15 mouse cellular contexts compared by ENCODE assay signal in the genomic region with DNA sequence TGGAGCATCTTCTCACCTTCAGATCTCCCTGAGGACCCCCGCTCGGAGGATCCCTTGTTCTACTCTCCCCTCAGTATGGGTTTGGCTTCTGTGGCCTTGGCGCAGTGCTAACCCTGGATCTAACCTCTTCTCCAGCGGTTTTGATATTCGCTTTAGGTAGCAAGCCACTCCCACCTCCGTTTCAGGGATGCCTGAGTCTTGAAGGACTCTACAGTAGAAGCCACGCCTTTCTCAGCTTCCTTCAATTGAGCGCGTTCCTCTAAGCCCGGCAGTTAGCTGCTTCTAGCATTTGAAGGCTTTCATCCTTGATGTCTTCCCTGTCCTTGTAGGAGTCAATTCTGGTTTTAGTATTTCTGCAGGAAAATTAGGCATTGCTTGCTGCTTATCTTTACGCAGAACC. TPM values are rescaled to one million over a fixed set of nuclear protein-coding genes. Genes with fewer than 3 reads are reported as not detected.
DNase-seq lines count a peak whose midpoint lies in the region; ATAC-seq and TF ChIP-seq lines count a peak whose summit lies in the region.
"Had no signal": no experiment of that assay in that cellular context is flagged by ENCODE, and none has a peak within 500 bp of the region (broad histone marks: within the 10 kb centered on the region; RNA-seq: fewer than 3 reads in every experiment).

No protein-coding gene starts in this region.

- 22% methylated on average over 11 of the region's 11 CpGs for WGBS in lung, embryonic 14.5 days
- WGBS in lung, adult 2 months: 21% methylated on average over 11 of the region's 11 CpGs
- WGBS in lung, postnatal 0 days: 17% methylated on average over 11 of the region's 11 CpGs

- peak; percentile 62 for DNase-seq in lung, embryonic 14.5 days
- no peak for DNase-seq in lung, adult 2 months
- peak; percentile 75 for DNase-seq in embryo, embryonic 10 days (ENCODE audit: low spot score)
- peak; percentile 77 for DNase-seq in lung, postnatal 0 days (ENCODE audit: low spot score)
- no peak for DNase-seq in gastrocnemius, postnatal 14 days
- DNase-seq in right cerebral cortex, postnatal 36 days (ENCODE audit: low spot score in 2 of 2): no peak
- no peak for DNase-seq in frontal cortex, postnatal 10 days (ENCODE audit: low spot score in 2 of 2)
- DNase-seq: cerebellum, adult 9-11 months; gastrocnemius, postnatal 10 days; right cerebral cortex, adult 18-20 months had no signal

- no peaks in the 10 kb centered on the region for H3K9me3 ChIP-seq in lung, embryonic 14.5 days (ENCODE audit: low read depth, low read length)
- no peaks in the 10 kb centered on the region for H3K9me3 ChIP-seq in lung, postnatal 0 days (ENCODE audit: low read length)
- H3K9me3 ChIP-seq: limb, embryonic 15.5 days; midbrain, embryonic 10.5 days; neural tube, embryonic 13.5 days; stomach, embryonic 15.5 days had no signal

- H3K4me3 ChIP-seq in lung, embryonic 14.5 days (ENCODE audit: low read depth, low read length): no peak overlapping the region
- no peak overlapping the region for H3K4me3 ChIP-seq in lung, adult 2 months (replicated peaks; ENCODE audit: extremely low read depth, low read depth, low read length)
- no peak overlapping the region for H3K4me3 ChIP-seq in lung, postnatal 0 days (ENCODE audit: low read depth, low read length)
- H3K4me3 ChIP-seq: limb, embryonic 15.5 days; midbrain, embryonic 10.5 days; neural tube, embryonic 13.5 days; stomach, embryonic 15.5 days had no signal

- no peak overlapping the region for H3K9ac ChIP-seq in lung, embryonic 14.5 days
- H3K9ac ChIP-seq in lung, postnatal 0 days (replicated peaks; ENCODE audit: low read depth): no peak overlapping the region
- H3K9ac ChIP-seq: limb, embryonic 15.5 days; neural tube, embryonic 13.5 days; stomach, embryonic 15.5 days had no signal

- no peak for TF ChIP-seq POLR2A in lung, adult 2 months (IDR thresholded peaks at IDR 0.05; ENCODE audit: borderline replicate concordance, extremely low read depth, low read depth, low read length)

- TF ChIP-seq CTCF in lung, embryonic 14.5 days (IDR thresholded peaks at IDR 0.05; ENCODE audit: low read depth): no peak
- no peak for TF ChIP-seq CTCF in lung, adult 2 months (IDR thresholded peaks at IDR 0.05; ENCODE audit: insufficient read depth, low read length)
- TF ChIP-seq CTCF in lung, postnatal 0 days (IDR thresholded peaks at IDR 0.05): no peak

- no peak overlapping the region for H3K4me2 ChIP-seq in lung, embryonic 14.5 days
- H3K4me2 ChIP-seq in lung, postnatal 0 days (replicated peaks; ENCODE audit: low read depth, low read length): no peak overlapping the region
- H3K4me2 ChIP-seq: limb, embryonic 15.5 days; neural tube, embryonic 13.5 days; stomach, embryonic 15.5 days had no signal

- H3K4me1 ChIP-seq in lung, embryonic 14.5 days (ENCODE audit: insufficient read depth): no peaks in the 10 kb centered on the region
- H3K4me1 ChIP-seq in lung, adult 2 months (ENCODE audit: control insufficient read depth, insufficient read depth, low read length): no peaks in the 10 kb centered on the region
- H3K4me1 ChIP-seq in lung, postnatal 0 days (ENCODE audit: insufficient read depth, low read depth, low read length): peaks cover 6% of the 10 kb centered on the region; the same call in 1 of the 2 replicates

- ATAC-seq in lung, embryonic 14.5 days (ENCODE audit: insufficient read depth): no peak
- ATAC-seq in lung, postnatal 0 days: peak; percentile 35; the same call in 1 of the 2 replicates
- ATAC-seq: Patski had no signal

- H3K36me3 ChIP-seq in lung, embryonic 14.5 days (ENCODE audit: insufficient read depth): no peaks in the 10 kb centered on the region
- no peaks in the 10 kb centered on the region for H3K36me3 ChIP-seq in lung, postnatal 0 days (ENCODE audit: insufficient read depth, low read length)
- H3K36me3 ChIP-seq: limb, embryonic 15.5 days; midbrain, embryonic 10.5 days; neural tube, embryonic 13.5 days; stomach, embryonic 15.5 days had no signal

- TF ChIP-seq EP300 in lung, postnatal 0 days (IDR thresholded peaks at IDR 0.05): no peak

- no peak overlapping the region for H3K27ac ChIP-seq in lung, embryonic 14.5 days (ENCODE audit: low read depth)
- H3K27ac ChIP-seq in lung, postnatal 0 days (ENCODE audit: low read length): no peak overlapping the region
- H3K27ac ChIP-seq: limb, embryonic 15.5 days; midbrain, embryonic 10.5 days; neural tube, embryonic 13.5 days; stomach, embryonic 15.5 days had no signal

- H3K27me3 ChIP-seq in lung, embryonic 14.5 days (ENCODE audit: insufficient read depth, low read length): no peaks in the 10 kb centered on the region
- no peaks in the 10 kb centered on the region for H3K27me3 ChIP-seq in lung, postnatal 0 days (replicated peaks; ENCODE audit: insufficient read depth, low read length)
- H3K27me3 ChIP-seq: limb, embryonic 15.5 days; neural tube, embryonic 13.5 days; Patski; stomach, embryonic 15.5 days had no signal

- intact Hi-C loops in gastrocnemius, postnatal 14 days (cut with DNase I; ENCODE audit: low total_unique reads): no loop called here

RNA-seq across cellular contexts. Expression of a gene that starts 40.2 kb away (rescaled TPM):
- 0.80 and 1.1 TPM in 2 replicates for polyA plus RNA-seq in lung, embryonic 14.5 days (2014; fragmentation: Nextera tagmentation; extraction: Ambion mirVana)
- polyA plus RNA-seq in lung, adult 2 months (2012; rRNA removed): 0.05 and 0.33 TPM in 2 replicates
- 1.5 and 1.8 TPM in 2 replicates for polyA plus RNA-seq in lung, postnatal 0 days (2015; fragmentation: Nextera tagmentation; extraction: Ambion mirVana)
- under 1 TPM; 0.51 to 0.98 TPM for total RNA-seq in gastrocnemius, postnatal 14 days (2021)

RNA-seq across cellular contexts. Expression of a gene that starts 40.3 kb away (rescaled TPM):
- polyA plus RNA-seq in lung, embryonic 14.5 days (2014; fragmentation: Nextera tagmentation; extraction: Ambion mirVana): 51.3 and 53.3 TPM in 2 replicates
- 15.5 and 16.7 TPM in 2 replicates for polyA plus RNA-seq in lung, adult 2 months (2012; rRNA removed)
- 29.5 and 33.9 TPM in 2 replicates for polyA plus RNA-seq in lung, postnatal 0 days (2015; fragmentation: Nextera tagmentation; extraction: Ambion mirVana)
- 10 to 100 TPM in 1 of 2 experiments, 1 to 10 TPM in 1; 9.2 to 11.9 TPM for total RNA-seq in gastrocnemius, postnatal 14 days (2021)

Comparison
In these comparisons a context has a peak if more than half of its experiments do, and no peak if none do; other contexts are left out.
1. DNase-seq: peak in lung, embryonic 14.5 days (single experiment), embryo, embryonic 10 days (single experiment) and lung, postnatal 0 days (single experiment); none in lung, adult 2 months (single experiment), gastrocnemius, postnatal 14 days (single experiment), right cerebral cortex, postnatal 36 days (0 of 2) and frontal cortex, postnatal 10 days (0 of 2).